In genomic region chr7:6958574-6958973, GRCm38 (mm10) we compare ENCODE assay signal across 23 mouse cellular contexts. TPM values are rescaled to one million over a fixed set of nuclear protein-coding genes. Genes with fewer than 3 reads are reported as not detected.
"Had no signal": no experiment of that assay in that cellular context is flagged by ENCODE, and none has a peak within 500 bp of the region (broad histone marks: within the 10 kb centered on the region; RNA-seq: fewer than 3 reads in every experiment).

No protein-coding gene starts in this region.

- ATAC-seq: midbrain, embryonic 15.5 days had no signal

- H3K27ac ChIP-seq: left cerebral cortex, adult 2 months; limb, embryonic 10.5 days; liver, embryonic 15.5 days; macrophage; midbrain, embryonic 15.5 days; neural tube, embryonic 12.5 days; stomach, embryonic 15.5 days had no signal

- H3K4me3 ChIP-seq: left cerebral cortex, adult 2 months; limb, embryonic 10.5 days; liver, embryonic 15.5 days; midbrain, embryonic 15.5 days; neural tube, embryonic 12.5 days; stomach, embryonic 15.5 days had no signal

- H3K9ac ChIP-seq: liver, embryonic 15.5 days; midbrain, embryonic 15.5 days; neural tube, embryonic 12.5 days; stomach, embryonic 15.5 days had no signal

- H3K27me3 ChIP-seq: liver, embryonic 15.5 days; megakaryocyte, embryonic 14.5 days; midbrain, embryonic 15.5 days; neural tube, embryonic 12.5 days; stomach, embryonic 15.5 days had no signal

- H3K4me1 ChIP-seq: limb, embryonic 10.5 days; liver, embryonic 15.5 days; megakaryocyte, embryonic 14.5 days; midbrain, embryonic 15.5 days; neural tube, embryonic 12.5 days; stomach, embryonic 15.5 days had no signal

- H3K4me2 ChIP-seq: liver, embryonic 11.5 days; liver, embryonic 15.5 days; midbrain, embryonic 11.5 days; midbrain, embryonic 15.5 days; neural tube, embryonic 12.5 days; stomach, embryonic 15.5 days had no signal

- H3K9me3 ChIP-seq: limb, embryonic 10.5 days; liver, embryonic 15.5 days; midbrain, embryonic 15.5 days; neural tube, embryonic 12.5 days; stomach, embryonic 15.5 days had no signal

- DNase-seq: kidney, postnatal 10 days; kidney, postnatal 4 days; lung, adult 2 months; lung, postnatal 10 days; right cerebral cortex, postnatal 14 days; thymus, postnatal 36 days had no signal

- H3K36me3 ChIP-seq: limb, embryonic 10.5 days; liver, embryonic 15.5 days; neural tube, embryonic 12.5 days; stomach, embryonic 15.5 days had no signal

RNA-seq across cellular contexts. Expression of gene Aurkc, which starts 36.5 kb away (rescaled TPM):
- total RNA-seq: layer of hippocampus, postnatal 25 days; left cerebral cortex, postnatal 14 days; monocyte, adult 5-6 weeks had no signal
- polyA plus RNA-seq: kidney, embryonic 14.5 days; limb, embryonic 14.5 days; liver, embryonic 11.5 days; liver, embryonic 15.5 days; macrophage; midbrain, embryonic 11.5 days; midbrain, embryonic 15.5 days; spleen, adult 2 months; stomach, embryonic 15.5 days; thymus, postnatal 0 days had no signal
